Mouse (Mus musculus) 3T3-L1 (cell line): Measurements from ENCODE around the gene Cep131.
A peak's percentile ranks its signal among the peaks of the same experiment; 100 is the strongest.

Experiments
- DNase-seq: peaks from one replicate; pipeline ENCODE4 v3.0.0-alpha.2; 2015; ENCODE audit warnings: low read depth, low spot score

Cep131 gene

GRCm38 (mm10) chr11:120052274-120052673, 34.4 kb downstream of the Cep131 start:
- no peak for DNase-seq

GRCm38 (mm10) chr11:120051124-120051811, 35.4 kb downstream of the Cep131 start:
- no peak for DNase-seq

- peak; percentile 69 for DNase-seq
Observed at GRCm38 (mm10) chr11:120049067-120049466, 37.6 kb downstream of the Cep131 start.

GRCm38 (mm10) chr11:120048252-120048556, 38.4 kb downstream of the Cep131 start:
- no peak for DNase-seq

- DNase-seq, result no peak
Observed at GRCm38 (mm10) chr11:120047531-120048251, 38.9 kb downstream of the Cep131 start.

GRCm38 (mm10) chr11:120046553-120047191, 40.0 kb downstream of the Cep131 start, which contains the start of gene Aatk:
Aatk (minus strand) TSS chr11:120047167.
- DNase-seq, result no peak

GRCm38 (mm10) chr11:120045839-120046552, 40.6 kb downstream of the Cep131 start:
- DNase-seq, result peak; percentile 28

GRCm38 (mm10) chr11:120045341-120045740, 41.3 kb downstream of the Cep131 start:
- DNase-seq, result no peak

- DNase-seq, result no peak
Observed at GRCm38 (mm10) chr11:120042141-120042838, 44.3 kb downstream of the Cep131 start.

GRCm38 (mm10) chr11:120041191-120042123, 45.2 kb downstream of the Cep131 start:
- no peak for DNase-seq

GRCm38 (mm10) chr11:120040440-120040839, 46.2 kb downstream of the Cep131 start:
- no peak for DNase-seq

- DNase-seq, result peak; percentile 55
Observed at GRCm38 (mm10) chr11:120039581-120039980, 47.0 kb downstream of the Cep131 start.

GRCm38 (mm10) chr11:120034762-120035161, 51.9 kb downstream of the Cep131 start:
- DNase-seq, result no peak

GRCm38 (mm10) chr11:120034306-120034705, 52.3 kb downstream of the Cep131 start:
- DNase-seq, result no peak

GRCm38 (mm10) chr11:120033473-120033872, 53.2 kb downstream of the Cep131 start:
- no peak for DNase-seq

GRCm38 (mm10) chr11:120032052-120032451, 54.6 kb downstream of the Cep131 start:
- DNase-seq, result no peak

GRCm38 (mm10) chr11:120030145-120030901, 56.3 kb downstream of the Cep131 start:
- peak; percentile 58 for DNase-seq

- DNase-seq, result no peak
Observed at GRCm38 (mm10) chr11:120029431-120030144, 57.0 kb downstream of the Cep131 start.
